Mouse (Mus musculus) forebrain, embryonic 10.5 days (tissue): Measurements from ENCODE around the gene Dbp. TPM values are rescaled to one million over a fixed set of nuclear protein-coding genes. Genes with fewer than 3 reads are reported as not detected.

Experiments
- DNase-seq: peaks from one replicate; pipeline ENCODE4 v3.0.0-alpha.2; 2017; ENCODE audit warnings: low spot score; ENCODE audit errors: extremely low spot score
- H3K27ac ChIP-seq: fragments of 300-500 bp; sonication (generic); 2 replicates; pipeline ENCODE4 v1.5.1; 2016; ENCODE audit warnings: mild to moderate bottlenecking
- H3K27me3 ChIP-seq: fragments of 300-500 bp; sonication (generic); 2 replicates; pipeline ENCODE4 v1.6.1; 2016; ENCODE audit warnings: mild to moderate bottlenecking; ENCODE audit not compliant: poor library complexity, severe bottlenecking
- H3K36me3 ChIP-seq: fragments of 300-500 bp; sonication (generic); replicated peaks from 2 replicates; pipeline ENCODE4 v1.6.1; 2016; ENCODE audit warnings: mild to moderate bottlenecking, moderate library complexity
- H3K4me1 ChIP-seq: fragments of 300-500 bp; sonication (generic); 2 replicates; pipeline ENCODE4 v1.6.1; 2016
- H3K4me3 ChIP-seq: fragments of 300-500 bp; sonication (generic); 2 replicates; pipeline ENCODE4 v1.5.1; 2016; ENCODE audit warnings: mild to moderate bottlenecking, moderate library complexity
- H3K9me3 ChIP-seq: fragments of 300-500 bp; sonication (generic); 2 replicates; pipeline ENCODE4 v1.6.1; 2016; ENCODE audit warnings: mild to moderate bottlenecking, moderate library complexity
- WGBS: fragments of 180-500 bp; shearing (Covaris S2); methylation state at CpG from one replicate; pipeline ENCODE4 v1.1.7; 2016; 5-methylcytosine and 5-hydroxymethylcytosine counted together
- polyA plus RNA-seq: library from polyadenylated mRNA; unstranded; fragments of >200 nt; fragmentation: Nextera tagmentation; extraction: Ambion mirVana; gene quantifications from 2 replicates; pipeline ENCODE4 v1.2.1, GENCODE M21; 2016

Gene Dbp
- polyA plus RNA-seq, 1 experiment from 2014 or later = 2.6 TPM

GRCm38 (mm10) chr7:45725713-45726112 lies 20.8 kb downstream of the Dbp start, which contains the start of gene Spaca4:
Gene Spaca4 (minus strand): TSS chr7:45725813.
- no peaks in the 10 kb centered on the region for H3K27me3 ChIP-seq
- DNase-seq = no peak
- no peaks in the 10 kb centered on the region for H3K9me3 ChIP-seq
- H3K36me3 ChIP-seq = peaks cover 98% of the 10 kb centered on the region
- H3K4me3 ChIP-seq = no peak within 1 kb of the TSS
- no peak within 1 kb of the TSS for H3K27ac ChIP-seq
- H3K4me1 ChIP-seq = peaks cover 17% of the 10 kb centered on the region
- WGBS = 91% methylated on average over 11 of the region's 11 CpGs

GRCm38 (mm10) chr7:45726419-45726818 lies 21.5 kb downstream of the Dbp start:
- no peak overlapping the region for H3K4me3 ChIP-seq
- no peak overlapping the region for H3K27ac ChIP-seq
- no peaks in the 10 kb centered on the region for H3K9me3 ChIP-seq
- no peak for DNase-seq
- H3K36me3 ChIP-seq = peaks cover 91% of the 10 kb centered on the region
- H3K27me3 ChIP-seq = no peaks in the 10 kb centered on the region
- WGBS = 94% methylated on average over 10 of the region's 10 CpGs
- peaks cover 20% of the 10 kb centered on the region for H3K4me1 ChIP-seq

GRCm38 (mm10) chr7:45727625-45728024 lies 22.7 kb downstream of the Dbp start:
- no peaks in the 10 kb centered on the region for H3K9me3 ChIP-seq
- no peak overlapping the region for H3K4me3 ChIP-seq
- H3K36me3 ChIP-seq = peaks cover 79% of the 10 kb centered on the region
- no peak for DNase-seq
- no peak overlapping the region for H3K27ac ChIP-seq
- H3K4me1 ChIP-seq = peaks cover 22% of the 10 kb centered on the region
- no peaks in the 10 kb centered on the region for H3K27me3 ChIP-seq
- WGBS = 92% methylated on average over 3 of the region's 3 CpGs

DNA sequence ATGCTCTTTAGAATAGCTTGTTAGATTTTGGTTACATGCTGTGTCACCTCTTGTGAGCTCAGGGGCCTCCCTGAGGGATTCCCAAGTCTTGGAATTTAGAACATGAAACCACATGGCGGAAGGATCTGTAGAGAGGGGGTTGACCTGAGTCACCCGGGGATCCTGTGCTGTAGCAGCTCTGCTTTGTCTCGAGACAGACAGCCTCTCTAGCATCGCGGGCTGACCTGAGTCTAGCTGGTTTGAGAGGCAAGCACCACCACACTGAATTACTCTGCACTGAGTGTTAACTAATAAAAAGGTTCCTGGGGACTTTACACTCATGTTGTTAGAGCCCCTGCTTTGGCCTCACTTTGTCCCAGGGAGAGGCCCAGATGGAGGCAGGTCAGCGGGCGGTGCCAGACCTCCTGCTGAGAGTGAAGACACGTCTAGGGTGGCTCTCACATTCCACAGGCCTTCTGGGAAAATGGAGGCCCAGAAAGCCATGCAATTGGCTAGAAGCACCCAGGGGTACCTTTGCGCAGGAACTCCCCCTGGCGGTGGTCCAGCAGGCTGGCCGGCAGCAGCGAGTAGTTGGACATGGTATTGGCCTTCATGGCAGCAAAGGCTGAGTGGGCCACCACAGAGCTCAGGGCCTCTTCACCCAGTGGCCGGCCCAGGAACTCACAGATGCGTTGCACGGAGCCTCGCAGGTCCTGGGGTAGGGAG lies 26.0 kb downstream of the Dbp start:
- DNase-seq = peak; percentile 77
- peaks cover 22% of the 10 kb centered on the region for H3K4me1 ChIP-seq
- H3K9me3 ChIP-seq = no peaks in the 10 kb centered on the region
- WGBS = 14% methylated on average over 16 of the region's 16 CpGs
- peak overlapping the region; percentile 58 for H3K27ac ChIP-seq
- H3K27me3 ChIP-seq = no peaks in the 10 kb centered on the region
- H3K4me3 ChIP-seq = no peak overlapping the region
- peaks cover 46% of the 10 kb centered on the region for H3K36me3 ChIP-seq

- Histone ChIP-seq H3K9me3 (no peaks in the 10 kb centered on the region), H3K36me3 (peaks cover 20% of the 10 kb centered on the region), H3K27me3 (no peaks in the 10 kb centered on the region), H3K4me3 (no peak overlapping the region), H3K4me1 (peaks cover 22% of the 10 kb centered on the region), H3K27ac (no peak overlapping the region)
- no peak for DNase-seq
- 86% methylated on average over 5 of the region's 5 CpGs for WGBS
Observed at GRCm38 (mm10) chr7:45733477-45733876, 28.6 kb downstream of the Dbp start.

- Histone ChIP-seq H3K27ac (no peak overlapping the region), H3K27me3 (peaks cover 21% of the 10 kb centered on the region), H3K9me3 (no peaks in the 10 kb centered on the region), H3K4me3 (no peak overlapping the region), H3K4me1 (peaks cover 10% of the 10 kb centered on the region; the same call in 1 of the 2 replicates), H3K36me3 (no peaks in the 10 kb centered on the region)
- DNase-seq = peak; percentile 77
- WGBS = 11% methylated on average over 9 of the region's 9 CpGs
Observed at GRCm38 (mm10) chr7:45739162-45739763, 34.4 kb downstream of the Dbp start.

GRCm38 (mm10) chr7:45739820-45740219 lies 34.9 kb downstream of the Dbp start:
- DNase-seq = no peak
- Histone ChIP-seq H3K27me3 (peaks cover 21% of the 10 kb centered on the region), H3K27ac (no peak overlapping the region), H3K4me3 (no peak overlapping the region), H3K4me1 (peaks cover 10% of the 10 kb centered on the region; the same call in 1 of the 2 replicates), H3K36me3 (no peaks in the 10 kb centered on the region), H3K9me3 (no peaks in the 10 kb centered on the region)
- 75% methylated on average over 10 of the region's 10 CpGs for WGBS

GRCm38 (mm10) chr7:45741308-45741707 lies 36.4 kb downstream of the Dbp start:
- Histone ChIP-seq H3K27ac (no peak overlapping the region), H3K4me1 (peaks cover 10% of the 10 kb centered on the region; the same call in 1 of the 2 replicates), H3K36me3 (no peaks in the 10 kb centered on the region), H3K27me3 (peaks cover 21% of the 10 kb centered on the region), H3K9me3 (no peaks in the 10 kb centered on the region), H3K4me3 (no peak overlapping the region)
- DNase-seq = no peak
- 87% methylated on average over 12 of the region's 12 CpGs for WGBS

DNA sequence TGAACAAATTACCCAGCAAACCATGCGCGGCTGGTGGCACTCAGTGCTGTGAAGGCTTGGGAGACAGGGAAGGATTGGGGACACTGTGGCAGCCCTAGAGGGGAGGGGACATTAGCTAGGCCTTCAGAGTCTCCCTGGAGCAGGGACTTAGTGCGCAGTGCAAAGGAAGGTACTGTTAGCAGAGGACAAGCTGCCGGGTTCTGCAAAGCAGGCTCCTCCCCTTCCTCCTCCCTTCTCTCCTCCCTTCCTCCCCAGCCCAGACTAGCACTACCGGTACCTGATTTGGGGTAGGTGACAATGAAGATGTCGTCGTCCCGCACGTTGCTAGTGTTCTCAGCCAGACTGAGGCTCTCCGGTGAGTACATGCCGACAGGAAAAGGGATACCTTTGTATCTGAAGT lies 36.9 kb downstream of the Dbp start:
- WGBS = 37% methylated on average over 11 of the region's 11 CpGs
- H3K4me1 ChIP-seq = peaks cover 10% of the 10 kb centered on the region; the same call in 1 of the 2 replicates
- no peak overlapping the region for H3K27ac ChIP-seq
- peaks cover 21% of the 10 kb centered on the region for H3K27me3 ChIP-seq
- H3K4me3 ChIP-seq = peak overlapping the region; percentile 28
- no peak for DNase-seq
- H3K9me3 ChIP-seq = peaks cover 3% of the 10 kb centered on the region; the same call in 1 of the 2 replicates
- no peaks in the 10 kb centered on the region for H3K36me3 ChIP-seq

DNA sequence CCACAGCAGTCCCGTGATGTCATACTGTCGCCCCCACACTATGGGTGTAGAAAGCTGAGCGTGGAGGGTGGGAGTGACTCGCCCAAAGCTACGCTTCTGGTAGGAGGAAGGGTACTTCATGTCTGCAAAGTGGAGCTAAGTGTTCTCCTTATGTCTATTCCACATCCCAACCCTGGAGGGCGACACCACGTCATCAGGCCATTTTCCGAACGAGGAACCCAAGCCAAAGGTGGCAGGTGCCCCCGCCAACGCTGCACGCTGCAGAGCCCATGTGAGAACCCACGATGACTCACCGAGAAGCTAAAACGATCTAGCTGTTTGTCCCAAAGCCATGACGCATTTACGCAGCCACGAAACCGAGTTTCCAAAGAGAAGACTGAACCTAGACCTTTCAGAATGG lies 37.5 kb downstream of the Dbp start:
- Histone ChIP-seq H3K36me3 (no peaks in the 10 kb centered on the region), H3K4me1 (peaks cover 10% of the 10 kb centered on the region; the same call in 1 of the 2 replicates), H3K4me3 (peak overlapping the region; percentile 28), H3K27me3 (peaks cover 21% of the 10 kb centered on the region), H3K9me3 (peaks cover 4% of the 10 kb centered on the region; the same call in 1 of the 2 replicates), H3K27ac (no peak overlapping the region)
- 41% methylated on average over 19 of the region's 19 CpGs for WGBS
- DNase-seq = no peak

DNA sequence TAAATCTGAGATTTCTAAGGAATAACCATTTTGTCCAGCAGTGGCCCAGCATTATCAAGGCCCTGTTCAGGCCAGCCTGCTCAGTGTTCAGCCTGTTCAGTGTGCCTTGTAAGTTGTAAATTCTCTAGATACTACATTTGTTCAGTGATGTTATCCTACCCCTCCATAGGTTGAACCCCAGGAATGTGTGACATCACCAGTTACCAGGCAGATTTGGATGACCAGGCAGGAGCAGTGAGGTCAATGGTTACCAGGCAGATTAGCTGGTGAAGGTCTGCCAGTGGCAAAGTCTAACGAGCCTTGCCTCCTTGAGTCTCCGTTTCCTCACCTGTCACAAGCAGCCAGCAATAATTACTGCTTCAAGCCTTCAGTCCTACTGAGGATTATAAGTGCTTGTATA lies 39.5 kb downstream of the Dbp start:
- H3K27me3 ChIP-seq = peaks cover 21% of the 10 kb centered on the region
- H3K27ac ChIP-seq = no peak overlapping the region
- 41% methylated on average over 2 of the region's 2 CpGs for WGBS
- no peak overlapping the region for H3K4me3 ChIP-seq
- peaks cover 14% of the 10 kb centered on the region for H3K4me1 ChIP-seq
- no peaks in the 10 kb centered on the region for H3K36me3 ChIP-seq
- peaks cover 4% of the 10 kb centered on the region; the same call in 1 of the 2 replicates for H3K9me3 ChIP-seq
- peak; percentile 57 for DNase-seq

GRCm38 (mm10) chr7:45746518-45746917 lies 41.6 kb downstream of the Dbp start:
- DNase-seq = no peak
- Histone ChIP-seq H3K27me3 (peaks cover 12% of the 10 kb centered on the region), H3K4me3 (no peak overlapping the region), H3K9me3 (peaks cover 4% of the 10 kb centered on the region; the same call in 1 of the 2 replicates), H3K36me3 (no peaks in the 10 kb centered on the region), H3K27ac (no peak overlapping the region), H3K4me1 (peaks cover 16% of the 10 kb centered on the region)
- WGBS = 65% methylated on average over 6 of the region's 6 CpGs

GRCm38 (mm10) chr7:45747450-45747849 lies 42.6 kb downstream of the Dbp start:
- H3K27me3 ChIP-seq = peaks cover 3% of the 10 kb centered on the region; the same call in 1 of the 2 replicates
- no peak for DNase-seq
- no peak overlapping the region for H3K27ac ChIP-seq
- H3K4me3 ChIP-seq = no peak overlapping the region
- H3K4me1 ChIP-seq = peaks cover 8% of the 10 kb centered on the region
- peaks cover 4% of the 10 kb centered on the region; the same call in 1 of the 2 replicates for H3K9me3 ChIP-seq
- WGBS = 73% methylated on average over 5 of the region's 5 CpGs
- no peaks in the 10 kb centered on the region for H3K36me3 ChIP-seq
